Mouse (Mus musculus) heart, embryonic 10.5 days (tissue): ENCODE data around the gene Ap5z1. TPM values are rescaled to one million over a fixed set of nuclear protein-coding genes. Genes with fewer than 3 reads are reported as not detected.

ENCODE experiments used
- DNase-seq: peaks from one replicate; pipeline ENCODE4 v3.0.0-alpha.2; 2017; ENCODE audit warnings: low spot score
- H3K27ac ChIP-seq: fragments of 300-500 bp; sonication (generic); 2 replicates; pipeline ENCODE4 v1.5.1; 2016; ENCODE audit warnings: mild to moderate bottlenecking
- H3K27me3 ChIP-seq: fragments of 300-500 bp; sonication (generic); 2 replicates; pipeline ENCODE4 v1.6.1; 2016; ENCODE audit warnings: mild to moderate bottlenecking; ENCODE audit not compliant: poor library complexity, insufficient read depth, severe bottlenecking
- H3K36me3 ChIP-seq: fragments of 300-500 bp; sonication (generic); 2 replicates; pipeline ENCODE4 v1.6.1; 2016; ENCODE audit warnings: mild to moderate bottlenecking, moderate library complexity
- H3K4me1 ChIP-seq: fragments of 300-500 bp; sonication (generic); 2 replicates; pipeline ENCODE4 v1.6.1; 2016; ENCODE audit warnings: mild to moderate bottlenecking
- H3K4me3 ChIP-seq: fragments of 300-500 bp; sonication (generic); 2 replicates; pipeline ENCODE4 v1.5.1; 2016; ENCODE audit warnings: mild to moderate bottlenecking, moderate library complexity
- H3K9me3 ChIP-seq: fragments of 300-500 bp; sonication (generic); 2 replicates; pipeline ENCODE4 v1.6.1; 2016; ENCODE audit warnings: mild to moderate bottlenecking, moderate library complexity
- WGBS: fragments of 180-500 bp; shearing (Covaris S2); methylation state at CpG from one replicate; pipeline ENCODE4 v1.1.7; 2016; 5-methylcytosine and 5-hydroxymethylcytosine counted together
- polyA plus RNA-seq: library from polyadenylated mRNA; unstranded; fragments of >200 nt; fragmentation: Nextera tagmentation; extraction: Ambion mirVana; gene quantifications from 2 replicates; pipeline ENCODE4 v1.2.1, GENCODE M21; 2016

Gene Ap5z1
- polyA plus RNA-seq, 1 experiment from 2014 or later: 8.7 TPM

- WGBS: 65% methylated on average over 9 of the region's 9 CpGs
- Histone ChIP-seq H3K9me3 (no peaks in the 10 kb centered on the region), H3K27me3 (0 out of 2 replicates have a peak, but pooled peaks cover 5% of the 10 kb centered on the region), H3K36me3 (peaks cover 14% of the 10 kb centered on the region; the same call in 1 of the 2 replicates), H3K4me3 (no peak overlapping the region), H3K4me1 (peaks cover 8% of the 10 kb centered on the region), H3K27ac (no peak overlapping the region)
- no peak for DNase-seq
These were observed 22.9 kb downstream of the Ap5z1 start for GRCm38 (mm10) chr5:142486654-142487053.

GRCm38 (mm10) chr5:142489955-142490707 is 26.4 kb downstream of the Ap5z1 start:
- H3K4me1 ChIP-seq: peaks cover 15% of the 10 kb centered on the region
- no peak overlapping the region for H3K4me3 ChIP-seq
- DNase-seq: no peak
- 74% methylated on average over 9 of the region's 9 CpGs for WGBS
- H3K9me3 ChIP-seq: no peaks in the 10 kb centered on the region
- H3K27ac ChIP-seq: no peak overlapping the region
- H3K36me3 ChIP-seq: peaks cover 14% of the 10 kb centered on the region; the same call in 1 of the 2 replicates
- H3K27me3 ChIP-seq: 0 out of 2 replicates have a peak, but pooled peaks cover 5% of the 10 kb centered on the region

- Histone ChIP-seq H3K36me3 (0 out of 2 replicates have a peak, but pooled peaks cover 3% of the 10 kb centered on the region), H3K9me3 (no peaks in the 10 kb centered on the region), H3K4me1 (peaks cover 21% of the 10 kb centered on the region), H3K4me3 (no peak overlapping the region), H3K27me3 (0 out of 2 replicates have a peak, but pooled peaks cover 7% of the 10 kb centered on the region), H3K27ac (no peak overlapping the region)
- DNase-seq: no peak
- WGBS: 83% methylated on average over 3 of the region's 3 CpGs
These were observed 29.6 kb downstream of the Ap5z1 start for GRCm38 (mm10) chr5:142493307-142493706.

- Histone ChIP-seq H3K4me1 (peaks cover 36% of the 10 kb centered on the region), H3K9me3 (no peaks in the 10 kb centered on the region), H3K27me3 (0 out of 2 replicates have a peak, but pooled peaks cover 4% of the 10 kb centered on the region), H3K4me3 (no peak overlapping the region), H3K36me3 (no peaks in the 10 kb centered on the region), H3K27ac (no peak overlapping the region; the same call in 1 of the 2 replicates)
- DNase-seq: no peak
- 55% methylated on average over 14 of the region's 14 CpGs for WGBS
These were observed 31.8 kb downstream of the Ap5z1 start for GRCm38 (mm10) chr5:142495321-142496096.

GRCm38 (mm10) chr5:142498964-142499363 is 35.2 kb downstream of the Ap5z1 start:
- H3K27me3 ChIP-seq: 0 out of 2 replicates have a peak, but pooled peaks cover 4% of the 10 kb centered on the region
- H3K4me1 ChIP-seq: peaks cover 50% of the 10 kb centered on the region
- H3K36me3 ChIP-seq: no peaks in the 10 kb centered on the region
- DNase-seq: no peak
- WGBS: 38% methylated on average over 3 of the region's 3 CpGs
- no peaks in the 10 kb centered on the region for H3K9me3 ChIP-seq
- no peak overlapping the region for H3K4me3 ChIP-seq
- H3K27ac ChIP-seq: no peak overlapping the region

GRCm38 (mm10) chr5:142500918-142501317 is 37.2 kb downstream of the Ap5z1 start:
- no peak overlapping the region for H3K4me3 ChIP-seq
- H3K36me3 ChIP-seq: no peaks in the 10 kb centered on the region
- H3K27ac ChIP-seq: no peak overlapping the region
- peaks cover 36% of the 10 kb centered on the region for H3K4me1 ChIP-seq
- DNase-seq: no peak
- WGBS: 79% methylated on average over 10 of the region's 10 CpGs
- H3K27me3 ChIP-seq: 0 out of 2 replicates have a peak, but pooled peaks cover 4% of the 10 kb centered on the region
- no peaks in the 10 kb centered on the region for H3K9me3 ChIP-seq

- 5% methylated on average over 3 of the region's 3 CpGs for WGBS
- no peaks in the 10 kb centered on the region for H3K9me3 ChIP-seq
- H3K27ac ChIP-seq: no peak overlapping the region; the same call in 1 of the 2 replicates
- peaks cover 4% of the 10 kb centered on the region; the same call in 1 of the 2 replicates for H3K36me3 ChIP-seq
- H3K27me3 ChIP-seq: peaks cover 14% of the 10 kb centered on the region; the same call in 1 of the 2 replicates
- peak; percentile 96 for DNase-seq
- H3K4me1 ChIP-seq: peaks cover 39% of the 10 kb centered on the region
- no peak overlapping the region for H3K4me3 ChIP-seq
These were observed 38.7 kb downstream of the Ap5z1 start for GRCm38 (mm10) chr5:142502414-142502813.

- 75% methylated on average over 3 of the region's 3 CpGs for WGBS
- H3K9me3 ChIP-seq: no peaks in the 10 kb centered on the region
- no peak for DNase-seq
- H3K4me3 ChIP-seq: no peak overlapping the region
- peak overlapping the region; percentile 45 for H3K27ac ChIP-seq
- peaks cover 7% of the 10 kb centered on the region; the same call in 1 of the 2 replicates for H3K36me3 ChIP-seq
- H3K4me1 ChIP-seq: peaks cover 43% of the 10 kb centered on the region
- H3K27me3 ChIP-seq: peaks cover 16% of the 10 kb centered on the region; the same call in 1 of the 2 replicates
These were observed 40.4 kb downstream of the Ap5z1 start for GRCm38 (mm10) chr5:142504175-142504574.

GRCm38 (mm10) chr5:142505695-142506423 is 42.1 kb downstream of the Ap5z1 start:
- no peak overlapping the region for H3K4me3 ChIP-seq
- no peaks in the 10 kb centered on the region for H3K9me3 ChIP-seq
- peaks cover 22% of the 10 kb centered on the region; the same call in 1 of the 2 replicates for H3K27me3 ChIP-seq
- H3K4me1 ChIP-seq: peaks cover 39% of the 10 kb centered on the region
- 73% methylated on average over 3 of the region's 3 CpGs for WGBS
- peak overlapping the region; percentile 37; the same call in 1 of the 2 replicates for H3K27ac ChIP-seq
- H3K36me3 ChIP-seq: peaks cover 7% of the 10 kb centered on the region; the same call in 1 of the 2 replicates
- DNase-seq: no peak

GRCm38 (mm10) chr5:142509141-142510060 is 45.7 kb downstream of the Ap5z1 start:
- 24% methylated on average over 15 of the region's 15 CpGs for WGBS
- peak overlapping the region; percentile 76 for H3K27ac ChIP-seq
- H3K27me3 ChIP-seq: peaks cover 22% of the 10 kb centered on the region; the same call in 1 of the 2 replicates
- H3K4me1 ChIP-seq: peaks cover 41% of the 10 kb centered on the region
- no peaks in the 10 kb centered on the region for H3K9me3 ChIP-seq
- peaks cover 7% of the 10 kb centered on the region; the same call in 1 of the 2 replicates for H3K36me3 ChIP-seq
- DNase-seq: no peak
- peak overlapping the region; percentile 33 for H3K4me3 ChIP-seq

- Histone ChIP-seq H3K9me3 (no peaks in the 10 kb centered on the region), H3K27ac (peak overlapping the region; percentile 76), H3K36me3 (peaks cover 7% of the 10 kb centered on the region; the same call in 1 of the 2 replicates), H3K27me3 (peaks cover 22% of the 10 kb centered on the region; the same call in 1 of the 2 replicates), H3K4me1 (peaks cover 41% of the 10 kb centered on the region), H3K4me3 (no peak overlapping the region)
- 60% methylated on average over 7 of the region's 7 CpGs for WGBS
- no peak for DNase-seq
These were observed 46.3 kb downstream of the Ap5z1 start for GRCm38 (mm10) chr5:142510061-142510414.
